Mouse (Mus musculus) lung, postnatal 25 days (tissue): Measurements from ENCODE around the gene Ankrd50.

Experiments
- DNase-seq: peaks from one replicate; pipeline ENCODE4 v3.0.0; 2022; ENCODE audit warnings: low spot score

The Ankrd50 gene

GRCm38 (mm10) chr3:38466139-38466538 lies 18.5 kb downstream of the Ankrd50 start:
- no peak for DNase-seq

- DNase-seq: no peak
Measured at GRCm38 (mm10) chr3:38463149-38463548, 21.5 kb downstream of the Ankrd50 start.

GRCm38 (mm10) chr3:38461742-38462141 lies 22.9 kb downstream of the Ankrd50 start:
- no peak for DNase-seq

- DNase-seq: no peak
Measured at GRCm38 (mm10) chr3:38460250-38460624, 24.4 kb downstream of the Ankrd50 start.

- no peak for DNase-seq
Measured at GRCm38 (mm10) chr3:38459507-38460249, 25.0 kb downstream of the Ankrd50 start.

- DNase-seq: no peak
Measured at GRCm38 (mm10) chr3:38457041-38457440, 27.6 kb downstream of the Ankrd50 start.

- no peak for DNase-seq
Measured at GRCm38 (mm10) chr3:38452199-38452598, 32.4 kb downstream of the Ankrd50 start.

- no peak for DNase-seq
Measured at GRCm38 (mm10) chr3:38446586-38446985, 38.1 kb downstream of the Ankrd50 start.

GRCm38 (mm10) chr3:38443875-38444274 lies 40.8 kb downstream of the Ankrd50 start:
- DNase-seq: no peak

- no peak for DNase-seq
Measured at GRCm38 (mm10) chr3:38440564-38440991, 44.1 kb downstream of the Ankrd50 start.

GRCm38 (mm10) chr3:38436596-38436995 lies 48.0 kb downstream of the Ankrd50 start:
- no peak for DNase-seq

GRCm38 (mm10) chr3:38435828-38436227 lies 48.8 kb downstream of the Ankrd50 start:
- DNase-seq: no peak

- no peak for DNase-seq
Measured at GRCm38 (mm10) chr3:38434486-38434885, 50.2 kb downstream of the Ankrd50 start.

GRCm38 (mm10) chr3:38433495-38434464 lies 50.9 kb downstream of the Ankrd50 start:
- DNase-seq: peak; percentile 57

GRCm38 (mm10) chr3:38431461-38431860 lies 53.2 kb downstream of the Ankrd50 start:
- DNase-seq: no peak

GRCm38 (mm10) chr3:38431042-38431441 lies 53.6 kb downstream of the Ankrd50 start:
- no peak for DNase-seq

GRCm38 (mm10) chr3:38427200-38427599 lies 57.4 kb downstream of the Ankrd50 start:
- DNase-seq: no peak

- DNase-seq: peak; percentile 36
Measured at GRCm38 (mm10) chr3:38423966-38424365, 60.7 kb downstream of the Ankrd50 start.

- DNase-seq: no peak
Measured at GRCm38 (mm10) chr3:38419896-38420295, 64.7 kb downstream of the Ankrd50 start.

GRCm38 (mm10) chr3:38415292-38415930 lies 69.2 kb downstream of the Ankrd50 start:
- peak; percentile 14 for DNase-seq
